Mouse (Mus musculus): ENCODE data around the gene Mrpl49.

GRCm38 (mm10) chr19:6094119-6094518 lies 36.5 kb upstream of the Mrpl49 start, which contains the start of gene AC131692.1:
- TF ChIP-seq GATA1 (IDR thresholded peaks at IDR 0.05; ENCODE audit: low read length) (no peak), TAL1 (IDR thresholded peaks at IDR 0.05; ENCODE audit: low read length) (no peak)

All from erythroblast, embryonic 14.5 days (primary cell).